Mouse (Mus musculus): ENCODE measurements around the gene Tm7sf3.

The Tm7sf3 gene

DNA sequence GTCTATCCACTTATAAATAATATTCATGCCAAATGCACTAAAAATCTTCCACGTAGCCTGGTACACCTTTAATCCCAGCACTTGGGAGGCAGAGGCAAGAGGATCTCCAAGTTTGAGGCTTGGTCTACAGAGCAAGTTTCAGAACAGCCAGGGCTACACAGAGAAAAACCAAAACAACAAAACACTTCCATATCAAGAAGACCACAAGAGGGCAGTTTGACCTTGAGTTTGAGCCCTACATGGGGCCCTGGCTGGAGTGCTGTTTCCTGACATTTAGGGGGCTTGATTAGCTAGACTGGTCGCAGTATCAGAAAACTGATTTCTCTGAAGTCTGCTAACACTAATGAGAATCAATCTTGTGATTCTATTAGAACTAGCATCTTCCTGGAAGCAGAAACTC lies 18.0 kb upstream of the Tm7sf3 start:
- DNase-seq (ENCODE audit: low spot score), result no peak

DNA sequence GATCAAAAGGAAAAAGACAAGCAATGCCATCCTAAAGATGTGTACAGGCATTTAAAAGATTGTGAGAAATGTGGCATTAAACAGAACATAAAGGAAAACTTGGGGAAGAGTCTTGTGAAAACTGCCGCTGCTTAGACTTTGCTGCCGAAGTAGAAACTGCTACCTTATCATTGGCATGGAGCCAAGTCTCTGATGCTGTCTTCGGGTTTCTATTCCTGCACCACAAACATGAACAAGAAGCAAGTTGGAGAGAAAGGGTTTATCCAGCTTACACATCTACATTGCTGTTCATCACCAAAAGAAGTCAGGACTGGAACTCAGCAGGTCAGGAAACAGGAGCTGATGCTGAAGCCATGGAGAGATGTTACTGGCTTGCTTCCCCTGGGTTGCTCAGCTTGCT lies 10.6 kb upstream of the Tm7sf3 start:
- DNase-seq (ENCODE audit: low spot score), result no peak

DNA sequence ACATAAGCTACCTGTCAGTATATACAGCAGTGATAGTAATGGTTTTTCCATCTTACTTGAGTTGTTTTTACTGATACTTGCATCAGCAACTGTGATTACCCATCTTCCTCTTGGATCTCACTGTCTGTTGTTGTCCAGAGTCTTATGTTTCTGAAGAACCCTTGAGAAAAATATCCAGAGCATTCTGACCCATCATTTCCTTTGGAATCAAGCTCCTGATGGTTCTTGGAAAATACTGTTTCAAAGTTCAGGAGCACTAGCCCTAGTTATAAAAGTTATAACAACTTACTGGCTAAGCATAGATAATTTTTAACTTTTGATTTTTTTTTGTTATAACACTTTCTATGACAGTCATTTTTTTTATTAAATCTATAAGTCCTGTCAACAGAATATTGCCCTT lies 8.8 kb upstream of the Tm7sf3 start:
- DNase-seq (ENCODE audit: low spot score), result no peak

DNA sequence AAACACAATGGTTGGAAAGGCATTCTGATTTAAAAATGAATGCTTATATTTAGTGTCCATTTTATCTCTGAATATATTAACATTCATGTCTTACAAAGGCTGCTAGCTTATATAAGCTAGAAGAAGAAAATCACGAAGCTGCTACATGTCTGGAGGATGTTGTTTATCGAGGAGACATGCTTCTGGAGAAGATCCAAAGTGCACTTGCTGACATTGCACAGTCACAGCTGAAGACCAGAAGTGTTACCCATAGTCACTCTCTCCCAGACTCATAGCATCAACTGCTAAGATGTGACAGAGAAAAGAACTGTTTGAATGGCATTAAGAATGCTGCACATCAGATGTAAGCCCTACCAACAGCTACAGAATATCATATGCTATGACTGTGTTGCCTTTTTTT lies 7.4 kb upstream of the Tm7sf3 start:
- no peak for DNase-seq (ENCODE audit: low spot score)

DNA sequence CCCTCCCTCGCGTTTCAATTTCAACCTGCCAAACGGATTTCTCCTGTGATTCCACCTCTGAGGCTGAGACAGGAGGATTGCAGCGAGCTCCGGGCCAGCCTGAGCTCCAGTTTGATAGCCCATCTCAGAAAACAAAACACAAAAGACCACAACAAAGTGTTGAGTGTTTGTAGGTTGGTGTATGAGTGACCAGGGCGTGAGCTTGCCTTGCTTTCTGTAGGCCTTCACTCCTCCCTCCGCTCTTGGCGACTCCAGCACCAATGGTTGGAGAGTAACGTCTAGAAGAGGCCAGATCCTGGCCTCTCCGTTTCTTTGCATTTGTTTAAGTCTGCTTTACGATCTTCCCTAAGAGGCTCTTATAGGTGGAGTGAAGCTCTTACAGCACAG lies 553 bp upstream of the Tm7sf3 start:
- no peak for DNase-seq (ENCODE audit: low spot score)

DNA sequence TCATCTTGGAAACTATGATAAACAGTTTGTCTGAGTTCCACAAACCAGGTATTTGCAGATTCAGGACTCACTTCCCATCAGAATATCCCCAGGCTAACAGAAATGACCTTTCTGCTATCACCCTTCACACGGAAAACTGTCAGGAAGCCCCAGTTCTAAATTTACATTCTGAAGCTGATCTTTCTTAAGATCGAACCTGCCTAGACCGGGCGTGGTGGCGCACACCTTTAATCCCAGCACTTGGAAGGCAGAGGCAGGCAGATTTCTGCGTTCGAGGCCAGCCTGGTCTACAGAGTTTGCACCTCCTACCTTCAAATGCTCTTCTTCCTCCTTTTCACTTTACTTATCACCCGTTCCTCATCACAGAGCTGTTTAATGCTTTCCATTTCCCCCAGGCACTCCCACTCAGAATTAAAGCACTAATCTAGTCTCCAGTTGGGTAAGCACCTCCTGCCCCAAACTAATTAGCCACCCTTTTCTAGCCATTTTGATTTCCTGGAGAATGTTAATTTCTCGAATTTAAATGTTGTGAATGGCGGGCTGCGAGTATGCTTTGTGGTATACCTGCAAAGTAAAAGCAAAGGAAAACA lies 908 bp downstream of the Tm7sf3 start:
- DNase-seq (ENCODE audit: low spot score), result no peak

DNA sequence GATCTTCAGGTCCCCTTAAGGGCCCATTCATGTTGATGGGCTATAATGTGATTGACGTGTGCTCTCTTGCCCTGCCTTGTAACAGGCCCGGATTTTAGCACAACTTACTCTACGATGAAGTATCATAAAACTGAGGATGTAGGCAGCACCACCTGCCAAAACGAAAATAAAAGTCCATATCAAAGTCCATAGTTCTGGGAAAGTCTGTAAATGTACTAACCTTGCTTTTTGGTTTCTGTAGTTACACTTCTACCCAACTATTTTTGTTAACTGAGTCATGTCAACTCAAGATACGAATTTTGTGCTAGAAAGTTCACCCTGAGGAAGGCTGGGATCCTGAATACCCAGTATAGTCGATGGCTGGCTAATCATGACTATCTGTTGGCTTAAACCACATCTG lies 1.6 kb downstream of the Tm7sf3 start:
- DNase-seq (ENCODE audit: low spot score), result no peak

DNA sequence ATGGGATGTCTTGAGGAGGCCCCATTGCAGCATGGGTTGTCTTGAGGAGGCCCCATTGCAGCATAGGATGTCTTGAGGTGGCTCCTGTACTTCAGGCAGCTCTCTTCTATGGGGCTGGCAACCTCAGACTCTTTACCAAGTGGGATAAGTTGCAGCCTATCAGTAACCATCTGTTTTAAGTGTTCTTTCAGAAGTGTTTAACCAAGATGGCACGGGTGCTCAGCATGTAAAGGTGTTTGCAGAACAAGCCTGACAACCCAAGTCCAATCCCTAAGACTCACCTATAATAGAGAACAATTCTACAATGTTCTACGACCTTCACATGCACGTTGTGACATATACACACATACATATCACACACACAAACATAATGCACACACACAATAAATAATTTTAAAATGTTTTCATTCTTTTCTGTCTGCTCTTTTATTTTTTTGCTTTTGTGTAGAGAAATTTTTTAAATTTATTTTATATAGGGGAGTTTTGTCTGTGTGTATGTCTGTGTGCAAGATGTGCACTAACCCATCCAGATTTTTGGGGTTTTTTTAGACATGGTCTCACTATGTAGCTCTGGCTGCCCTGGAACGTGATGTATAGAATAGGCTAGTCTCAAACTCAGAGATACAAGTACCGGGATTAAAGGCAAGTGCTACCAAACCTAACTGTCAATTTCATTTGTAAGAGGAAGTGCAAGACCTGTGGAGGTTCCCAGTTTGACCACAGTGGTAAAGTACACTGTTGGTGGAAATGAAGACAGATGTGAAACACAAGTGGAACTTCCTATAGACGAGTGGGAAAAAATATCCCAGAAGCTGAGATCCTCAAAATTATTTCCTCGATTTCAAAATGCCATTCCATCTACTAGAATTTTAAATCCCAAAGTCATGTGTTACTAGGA lies 2.3 kb downstream of the Tm7sf3 start:
- DNase-seq (ENCODE audit: low spot score), result no peak

DNA sequence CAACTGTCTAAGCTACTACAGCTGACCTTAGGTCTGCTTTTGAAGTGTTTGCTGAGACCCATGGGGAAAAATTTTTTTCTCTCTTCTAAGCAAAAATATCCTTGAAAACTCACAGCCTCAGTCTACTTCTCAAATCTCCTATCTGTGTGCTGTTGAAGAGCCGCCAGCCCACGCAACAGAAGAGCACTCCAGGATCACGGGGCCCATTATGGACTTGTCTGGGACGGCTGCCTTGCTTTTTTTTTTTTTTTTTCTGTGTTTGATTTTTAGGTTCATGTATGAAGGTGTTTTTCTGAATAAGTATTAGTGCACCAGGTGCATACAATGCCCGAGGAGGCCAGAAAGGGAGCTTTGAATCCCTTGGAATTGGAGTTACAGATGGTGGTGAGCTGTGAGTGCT lies 6.1 kb downstream of the Tm7sf3 start:
- no peak for DNase-seq (ENCODE audit: low spot score)

DNA sequence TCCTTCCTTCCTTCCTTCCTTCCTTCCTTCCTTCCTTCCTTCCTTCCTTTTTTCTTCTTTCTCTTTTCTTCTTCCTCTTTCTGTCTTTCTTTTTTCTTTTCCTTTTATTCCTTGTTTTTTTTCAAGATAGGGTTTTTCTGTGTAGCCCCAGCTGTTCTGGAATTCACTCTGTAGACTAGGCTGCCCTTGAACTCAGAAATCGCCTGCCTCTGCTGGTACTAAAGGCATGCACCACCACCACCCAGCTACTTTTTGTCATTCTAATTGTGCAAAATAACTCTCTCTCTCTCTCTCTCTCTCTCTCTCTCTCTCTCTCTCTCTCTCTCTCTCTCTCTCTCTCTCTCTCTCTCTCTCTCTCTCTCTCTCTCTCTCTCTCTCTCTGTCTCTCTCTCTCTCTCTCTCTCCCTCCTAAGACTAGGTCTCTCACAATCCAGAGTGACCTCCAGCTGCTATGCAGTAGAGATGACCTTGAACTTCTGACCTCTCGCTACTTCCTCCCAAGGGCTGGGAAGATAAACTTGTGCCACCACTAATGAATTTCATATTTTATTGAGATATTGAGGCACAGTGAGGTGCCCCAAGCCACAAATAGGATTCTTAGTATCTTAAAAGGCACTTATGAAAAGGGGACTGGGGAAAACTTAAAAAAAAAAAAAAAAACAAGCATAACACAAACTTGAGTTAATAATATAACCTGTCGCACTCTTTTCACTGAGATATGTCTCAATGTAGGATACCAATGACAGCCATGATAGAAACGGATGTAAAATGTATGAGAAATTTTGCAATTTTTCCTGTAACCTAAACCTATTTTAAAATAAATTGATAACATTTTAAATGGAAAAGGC lies 7.6 kb downstream of the Tm7sf3 start:
- no peak for DNase-seq (ENCODE audit: low spot score)

DNA sequence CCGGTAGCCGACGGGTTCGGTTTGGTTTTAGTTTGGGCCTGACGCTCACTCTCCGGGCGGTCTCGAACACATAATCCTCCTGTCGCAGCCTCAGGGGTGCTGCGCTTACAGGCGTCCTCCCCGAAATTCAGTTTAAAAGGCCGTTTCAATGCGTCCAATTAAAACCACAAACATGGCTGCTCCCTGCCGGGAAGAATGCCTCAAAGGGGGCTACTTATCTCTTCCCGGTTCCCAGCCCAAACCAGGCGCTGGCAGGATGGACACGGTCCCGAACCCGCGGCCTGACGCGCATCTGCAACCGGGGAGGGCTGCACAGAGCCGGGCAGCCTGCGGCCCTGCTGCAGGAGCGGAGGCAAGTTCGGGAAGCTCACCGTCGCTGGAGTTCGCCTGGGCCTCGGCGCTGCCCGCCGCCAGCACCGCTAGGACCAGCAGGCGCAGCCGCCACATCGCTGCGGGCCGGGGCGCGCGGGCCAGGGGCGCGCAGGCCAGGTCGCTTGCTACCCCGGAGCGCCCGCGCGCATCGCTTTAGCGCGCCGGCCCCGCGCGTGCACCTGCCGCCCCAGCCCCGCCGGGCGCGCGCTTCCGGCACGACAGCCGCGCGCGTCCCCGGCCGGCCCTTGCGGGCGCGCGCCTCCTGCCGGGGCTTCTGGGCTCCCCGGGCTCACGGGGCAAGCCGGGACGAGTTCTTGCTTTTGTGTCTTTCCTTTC lies 8.5 kb downstream of the Tm7sf3 start:
- DNase-seq (ENCODE audit: low spot score), result peak; percentile 60

DNA sequence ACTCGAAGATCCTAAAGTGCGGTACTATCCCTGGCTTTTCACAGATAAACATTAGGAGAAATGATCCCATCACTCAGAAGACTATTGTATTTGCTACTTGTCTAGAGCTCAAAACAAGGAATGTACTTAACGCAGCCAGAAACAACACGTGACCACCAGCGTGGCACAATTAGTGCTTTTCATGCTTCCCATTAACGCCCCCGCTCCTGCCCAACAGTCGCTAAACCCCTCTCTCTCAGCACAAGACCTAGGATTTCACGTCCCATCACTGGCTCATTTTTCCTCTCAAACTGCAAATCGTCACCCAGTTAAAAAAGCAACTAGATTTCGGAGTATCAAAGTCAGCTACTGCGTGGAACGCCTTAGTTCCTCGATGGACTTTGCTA lies 9.0 kb downstream of the Tm7sf3 start:
- DNase-seq (ENCODE audit: low spot score), result peak; percentile 29

DNA sequence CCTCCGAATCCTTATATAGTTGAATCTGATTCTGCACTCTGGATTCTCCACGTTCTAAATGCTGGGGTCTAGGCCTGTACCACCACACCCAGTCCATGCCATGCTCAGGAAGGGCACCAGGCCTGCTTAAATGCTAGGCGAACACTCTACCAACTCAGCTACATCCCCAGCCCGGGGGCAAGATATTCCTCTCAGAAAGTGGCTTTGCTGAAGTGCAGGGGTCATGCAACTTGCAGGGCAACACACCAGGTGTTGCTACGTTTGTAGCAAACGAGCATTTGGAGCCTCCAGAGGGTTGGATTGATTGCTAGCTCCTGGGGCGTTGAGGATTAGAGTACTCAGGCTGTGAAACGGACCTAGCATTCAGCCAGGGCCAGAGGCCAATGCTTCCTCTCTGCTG lies 9.5 kb downstream of the Tm7sf3 start:
- no peak for DNase-seq (ENCODE audit: low spot score)

DNA sequence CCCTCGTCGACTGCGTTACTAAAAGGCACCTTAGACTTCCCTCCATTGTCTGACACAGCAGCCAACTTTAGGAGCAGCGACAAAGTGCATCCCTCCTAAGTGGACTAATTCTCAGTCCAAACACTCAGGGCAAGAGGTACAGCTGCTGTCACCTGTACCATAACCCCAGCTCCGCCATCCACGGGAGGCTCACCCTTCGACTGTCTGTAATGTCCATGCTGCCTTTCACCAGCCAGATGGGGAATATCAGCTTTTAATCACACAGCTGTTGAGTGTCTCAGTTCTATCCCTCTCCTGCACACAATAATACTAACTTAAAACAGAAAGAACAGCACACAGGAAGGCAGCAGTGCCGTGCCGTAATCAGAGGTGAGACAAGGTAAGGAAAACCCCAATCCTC lies 10.2 kb downstream of the Tm7sf3 start:
- no peak for DNase-seq (ENCODE audit: low spot score)

DNA sequence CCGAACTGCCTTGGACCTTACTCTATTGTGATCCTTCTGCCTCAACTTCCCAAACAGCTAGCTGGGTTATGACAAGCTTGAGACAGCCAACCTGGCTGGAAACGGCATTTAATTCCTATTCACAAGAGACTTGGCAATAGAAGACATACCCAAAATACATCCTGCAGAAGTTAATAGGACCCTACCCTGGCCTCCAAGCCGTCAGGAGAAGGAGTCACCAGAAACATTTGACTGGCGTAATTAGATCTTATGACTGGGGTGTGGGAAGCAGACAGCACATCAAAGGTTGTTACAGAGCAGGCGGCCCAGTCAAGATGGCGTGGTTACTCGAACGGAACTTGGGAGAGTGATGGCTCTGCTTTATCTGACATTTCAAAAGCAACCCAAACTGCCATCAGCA lies 10.8 kb downstream of the Tm7sf3 start:
- DNase-seq (ENCODE audit: low spot score), result no peak

DNA sequence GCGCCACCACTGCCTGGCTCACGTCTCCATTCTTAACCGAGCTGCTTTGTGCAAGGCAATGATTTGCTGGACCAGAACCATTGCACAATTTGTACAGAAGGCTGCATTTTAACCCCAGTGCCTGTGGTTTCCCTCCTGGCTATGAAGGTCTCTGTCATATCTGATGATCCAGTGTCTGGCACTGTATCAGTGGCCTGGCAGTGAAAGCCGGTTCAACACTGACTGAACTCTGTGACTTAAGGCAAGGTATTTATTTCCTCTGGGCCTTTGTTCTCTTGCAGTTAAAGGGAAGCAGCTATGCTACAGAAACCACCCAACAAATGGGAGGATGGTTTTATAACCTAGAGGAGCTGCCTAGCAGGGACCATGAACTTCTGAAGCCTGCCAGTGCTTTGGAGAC lies 11.7 kb downstream of the Tm7sf3 start:
- DNase-seq (ENCODE audit: low spot score), result no peak

DNA sequence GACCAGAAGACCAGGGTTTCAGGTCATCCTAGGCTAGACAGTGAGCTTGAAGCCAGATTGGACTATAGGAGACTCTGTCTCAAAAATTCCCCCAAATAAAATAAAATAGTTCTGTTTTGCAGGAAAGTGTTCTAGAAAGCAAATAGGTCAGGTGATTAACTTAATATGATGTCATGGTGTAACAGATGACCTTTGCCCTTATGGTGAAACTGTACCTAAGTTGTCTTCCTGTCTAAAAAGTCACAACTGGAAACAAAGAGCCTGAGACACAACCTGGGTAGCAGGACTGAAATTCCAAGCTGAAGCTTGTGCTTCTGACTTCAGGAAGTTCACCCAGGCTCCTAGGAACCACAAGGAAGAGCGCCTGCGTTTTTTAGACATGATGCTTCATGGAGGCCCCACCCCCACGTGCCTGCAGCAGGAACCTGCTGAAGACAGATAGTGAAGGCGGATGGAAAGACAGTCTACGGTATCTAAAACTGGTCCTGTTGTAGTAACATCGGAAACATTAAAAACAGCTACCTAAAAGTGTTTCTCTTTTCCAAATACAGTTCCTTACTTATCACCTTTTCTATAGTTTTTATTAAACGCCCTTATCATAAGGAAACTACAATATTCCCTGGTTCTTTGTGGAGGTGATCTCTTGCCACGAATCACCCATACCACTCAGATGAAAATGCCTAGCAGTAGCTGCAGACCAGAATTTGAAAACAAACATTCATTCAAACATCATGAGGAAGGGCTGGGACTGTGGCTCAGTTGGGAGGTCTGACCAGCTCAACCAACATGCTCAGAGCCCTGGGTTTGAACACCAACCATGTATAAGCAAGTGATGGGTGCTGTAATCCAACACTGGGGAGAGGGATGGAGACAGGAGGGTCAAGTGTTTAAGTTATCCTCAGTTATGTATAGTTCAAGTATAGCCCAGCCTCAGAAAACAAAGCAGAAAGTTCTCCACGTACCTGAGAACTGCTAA lies 12.6 kb downstream of the Tm7sf3 start:
- DNase-seq (ENCODE audit: low spot score), result no peak

DNA sequence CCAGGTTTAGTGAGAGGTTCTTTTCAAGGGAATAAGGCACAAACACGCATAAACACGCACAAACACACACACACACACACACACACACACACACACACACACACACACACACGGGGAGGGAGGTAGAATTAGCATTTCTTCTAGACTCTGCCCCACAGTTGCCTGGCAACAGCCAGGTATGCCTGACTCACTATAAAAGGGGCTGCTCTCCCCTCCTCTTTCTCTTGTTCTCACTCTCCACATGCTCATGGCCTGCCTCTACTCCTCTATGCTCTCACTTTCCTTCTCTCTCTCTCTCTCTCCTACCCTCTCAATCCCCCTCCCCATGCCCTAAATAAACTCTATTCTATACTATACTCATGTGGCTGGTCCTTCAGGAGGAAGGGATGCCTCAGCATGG lies 14.5 kb downstream of the Tm7sf3 start:
- no peak for DNase-seq (ENCODE audit: low spot score)

DNA sequence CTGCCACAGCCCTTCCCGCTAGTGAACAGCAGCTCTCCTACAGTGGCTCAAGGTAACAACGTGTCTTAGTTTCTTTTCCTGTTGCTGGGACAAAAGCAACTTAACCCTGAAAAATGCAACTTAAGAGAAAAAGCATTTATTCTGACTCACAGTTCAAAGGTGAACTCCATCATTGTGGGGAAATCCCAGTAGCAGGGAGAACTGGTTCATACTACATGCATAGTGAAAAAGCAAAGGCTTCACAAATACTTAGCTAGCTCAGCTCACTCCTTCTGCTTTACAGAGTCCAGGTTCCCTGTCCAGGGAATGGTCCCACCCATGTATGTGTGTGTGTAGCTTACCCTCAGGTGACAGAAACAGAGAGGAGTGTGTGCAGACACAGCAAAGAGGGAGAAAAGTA lies 26.0 kb downstream of the Tm7sf3 start:
- no peak for DNase-seq (ENCODE audit: low spot score)

DNA sequence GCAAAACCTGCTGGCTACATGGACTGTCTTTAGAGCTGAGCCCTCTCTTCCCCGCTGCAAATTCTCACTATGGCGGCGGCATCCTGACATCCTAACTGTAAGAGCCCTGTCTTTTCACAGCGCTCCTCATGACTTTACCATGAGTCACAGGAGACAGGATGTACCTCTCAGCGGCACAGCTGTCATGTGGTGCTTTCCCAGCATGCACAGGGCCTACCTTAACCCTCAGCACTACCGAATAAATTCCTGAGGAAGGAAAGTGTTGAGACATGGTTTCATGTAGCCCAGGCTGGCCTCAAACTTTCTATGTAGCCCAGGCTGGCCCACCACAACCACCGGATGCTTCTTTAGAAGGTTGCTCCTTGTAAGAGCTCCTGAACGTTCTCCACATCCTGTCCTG lies 26.7 kb downstream of the Tm7sf3 start:
- no peak for DNase-seq (ENCODE audit: low spot score)

DNA sequence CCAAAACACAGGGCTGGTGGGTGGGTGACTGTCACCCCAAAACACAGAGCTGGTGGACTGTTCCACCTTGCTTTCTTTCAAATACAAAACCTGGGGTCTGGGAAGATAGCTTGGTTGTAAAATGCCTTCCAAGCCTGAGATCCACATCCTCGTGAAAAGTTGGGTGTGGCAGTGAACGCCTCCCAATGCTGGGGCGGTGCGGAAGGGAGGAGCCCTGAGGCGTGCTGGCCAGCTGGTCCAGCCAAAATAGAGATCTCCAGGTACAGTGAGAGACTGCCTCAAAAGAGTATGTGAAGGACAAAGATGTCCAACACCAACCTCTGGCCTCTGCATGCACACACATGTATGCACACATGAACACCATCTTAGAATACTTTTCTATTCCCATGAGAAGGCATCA lies 28.1 kb downstream of the Tm7sf3 start:
- DNase-seq (ENCODE audit: low spot score), result no peak
